Mouse (Mus musculus) olfactory bulb, adult 2 months (tissue): Measurements from ENCODE around the gene Phyhd1.

Experiments
- CTCF ChIP-seq: fragments of 200-500 bp; IDR thresholded peaks from 2 replicates; pipeline ENCODE4 v1.5.1; 2012; ENCODE audit warnings: low read depth, mild to moderate bottlenecking, low read length, moderate library complexity; ENCODE audit not compliant: insufficient read depth
- POLR2A ChIP-seq: fragments of 200-500 bp; IDR thresholded peaks from 2 replicates; pipeline ENCODE4 v1.6.1; 2012; ENCODE audit warnings: mild to moderate bottlenecking, low read depth, low read length, moderate library complexity; ENCODE audit not compliant: insufficient read depth

DNA sequence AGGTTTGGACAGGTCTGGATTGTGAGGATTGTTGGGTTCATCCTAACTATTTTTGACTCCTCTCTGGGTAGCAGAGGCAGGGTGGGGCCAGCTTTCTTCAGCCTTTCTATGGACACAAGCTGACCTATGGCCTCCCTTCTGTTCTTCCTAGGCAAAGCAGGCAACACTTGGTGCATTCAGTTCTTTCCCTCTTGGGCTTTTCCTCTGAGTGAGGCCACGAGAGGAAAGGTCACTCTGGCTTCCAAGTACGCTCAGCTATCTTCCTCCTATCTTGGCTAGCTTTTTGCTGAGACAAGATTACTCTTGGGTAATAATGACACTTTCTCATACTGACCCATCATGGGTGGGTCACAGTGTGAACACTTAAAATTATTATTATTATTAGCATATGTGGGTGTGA, 17.2 kb downstream of the Phyhd1 start:
- TF ChIP-seq POLR2A (no peak), CTCF (no peak)
